Mouse (Mus musculus) neural tube, embryonic 14.5 days (tissue): ENCODE data around the gene Kifc5b. TPM values are rescaled to one million over a fixed set of nuclear protein-coding genes. Genes with fewer than 3 reads are reported as not detected.

ENCODE experiments used
- ATAC-seq: fragments of 200-750 bp; cut with Nextera tagmentation; 2 replicates; pipeline ENCODE4 v1.8.0; 2017; ENCODE audit warnings: low read depth, mild to moderate bottlenecking, moderate TSS enrichment, moderate library complexity
- H3K27ac ChIP-seq: fragments of 300-500 bp; sonication (generic); 2 replicates; pipeline ENCODE4 v1.5.1; 2014; ENCODE audit warnings: low read depth, mild to moderate bottlenecking, control low read depth, low read length, moderate library complexity, mixed read lengths
- H3K27me3 ChIP-seq: fragments of 300-500 bp; sonication (generic); 2 replicates; pipeline ENCODE4 v1.6.1; 2014; ENCODE audit warnings: low read length; ENCODE audit not compliant: control insufficient read depth, insufficient read depth
- H3K36me3 ChIP-seq: fragments of 300-500 bp; sonication (generic); 2 replicates; pipeline ENCODE4 v1.6.1; 2014; ENCODE audit warnings: low read length, mixed read lengths; ENCODE audit not compliant: control insufficient read depth, insufficient read depth
- H3K4me1 ChIP-seq: fragments of 300-500 bp; sonication (generic); 2 replicates; pipeline ENCODE4 v1.6.1; 2014; ENCODE audit warnings: low read length; ENCODE audit not compliant: control insufficient read depth, insufficient read depth
- H3K4me2 ChIP-seq: fragments of 300-500 bp; sonication (generic); 2 replicates; pipeline ENCODE4 v1.6.1; 2014; ENCODE audit warnings: mild to moderate bottlenecking, low read depth, low read length, control low read depth
- H3K4me3 ChIP-seq: fragments of 300-500 bp; sonication (generic); 2 replicates; pipeline ENCODE4 v1.5.1; 2014; ENCODE audit warnings: low read depth, low read length, control low read depth, mixed read lengths
- H3K9ac ChIP-seq: fragments of 300-500 bp; sonication (generic); replicated peaks from 2 replicates; pipeline ENCODE4 v1.6.1; 2014; ENCODE audit warnings: low read depth, mild to moderate bottlenecking, control low read depth, low read length, mixed read lengths
- H3K9me3 ChIP-seq: fragments of 300-500 bp; sonication (generic); 2 replicates; pipeline ENCODE4 v1.6.1; 2016; ENCODE audit warnings: low read length; ENCODE audit not compliant: control insufficient read depth
- WGBS: fragments of 180-500 bp; shearing (Covaris S2); extraction: QIAGEN DNeasy Blood & Tissue Kit; methylation state at CpG from one replicate; pipeline ENCODE4 v1.1.7; 2014; 5-methylcytosine and 5-hydroxymethylcytosine counted together
- microRNA-seq: library from miRNA; unstranded; fragments of <30 nt; microRNA quantifications from one replicate; pipeline ENCODE4, GENCODE M21; 2016
- polyA plus RNA-seq: library from polyadenylated mRNA; unstranded; fragments of >200 nt; fragmentation: Nextera tagmentation; extraction: Ambion mirVana; gene quantifications from 2 replicates; pipeline ENCODE4 v1.2.1, GENCODE M21; 2014

Kifc5b gene
- polyA plus RNA-seq, 1 experiment from 2014 or later = 2.8 TPM

DNA sequence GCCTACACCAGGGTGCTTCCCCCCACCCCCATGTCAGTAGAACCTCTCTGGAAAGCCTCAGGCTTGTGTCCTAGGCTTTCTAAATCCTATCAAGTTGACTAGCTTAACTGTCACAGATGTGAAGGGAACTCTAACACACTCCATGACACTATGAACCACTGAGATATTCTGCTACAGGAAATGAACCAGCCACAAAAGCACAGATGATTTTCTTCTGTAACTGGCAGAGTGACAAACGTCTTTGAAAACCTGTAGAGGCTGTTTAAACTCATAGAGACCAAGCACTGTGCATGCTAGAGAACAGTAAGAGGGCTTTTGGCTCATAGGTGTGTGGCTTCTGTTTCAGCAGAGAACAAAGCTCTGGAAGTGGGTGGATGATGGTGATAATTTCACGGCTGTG is 64.2 kb downstream of the Kifc5b start:
- Histone ChIP-seq H3K27me3 (no peaks in the 10 kb centered on the region), H3K27ac (no peak overlapping the region), H3K4me3 (no peak overlapping the region), H3K36me3 (peaks cover 29% of the 10 kb centered on the region; the same call in 1 of the 2 replicates), H3K4me1 (peaks cover 5% of the 10 kb centered on the region; the same call in 1 of the 2 replicates), H3K9me3 (no peaks in the 10 kb centered on the region), H3K9ac (no peak overlapping the region), H3K4me2 (no peak overlapping the region)
- no peak for ATAC-seq
- 82% methylated on average over 2 of the region's 2 CpGs for WGBS

Small RNAs within 50 kb of the gene (microRNA-seq; reads per million reads assigned to microRNA genes)
- gene Gm27775 (not detected), gene Mir3083 (not detected), gene Mir6968 (not detected)

Other genes starting within 250 kb of the Kifc5b start
- 9.1 and 15.1 TPM in 2 replicates for gene Crebrf, start 201.4 kb upstream of the Kifc5b start, polyA plus RNA-seq
- gene Bnip1, start 136.0 kb upstream of the Kifc5b start, polyA plus RNA-seq = 47.7 and 54.2 TPM in 2 replicates
- gene Nkx2-5, start 72.1 kb upstream of the Kifc5b start, polyA plus RNA-seq = not detected in 2 replicates
- 18.8 and 23.8 TPM in 2 replicates for gene Phf1, start 16.0 kb downstream of the Kifc5b start, polyA plus RNA-seq
- 112 and 127 TPM in 2 replicates for gene Cuta, start 22.5 kb downstream of the Kifc5b start, polyA plus RNA-seq
- gene Syngap1, start 24.2 kb downstream of the Kifc5b start, polyA plus RNA-seq = 5.2 and 7.4 TPM in 2 replicates
- 10.8 and 11.4 TPM in 2 replicates for gene Zbtb9, start 56.1 kb downstream of the Kifc5b start, polyA plus RNA-seq
- 4.6 and 5.3 TPM in 2 replicates for gene Bak1, start 111.9 kb downstream of the Kifc5b start, polyA plus RNA-seq
- gene Itpr3, start 140.2 kb downstream of the Kifc5b start, polyA plus RNA-seq = 0.50 and 1.8 TPM in 2 replicates
- gene Uqcc2, start 216.8 kb downstream of the Kifc5b start, polyA plus RNA-seq = 288 and 349 TPM in 2 replicates